Mouse (Mus musculus): ENCODE results near the gene Ylpm1. TPM values are rescaled to one million over a fixed set of nuclear protein-coding genes. Genes with fewer than 3 reads are reported as not detected.
A peak's percentile ranks its signal among the peaks of the same experiment; 100 is the strongest.

The Ylpm1 gene
- polyA plus RNA-seq, 1 experiment from 2014 or later: 12.3 TPM

- H3K4me1 ChIP-seq (ENCODE audit: insufficient read depth, low read depth, low read length): peaks cover 8% of the 10 kb centered on the region; the same call in 1 of the 2 replicates
- no peaks in the 10 kb centered on the region for H3K27me3 ChIP-seq (replicated peaks; ENCODE audit: insufficient read depth, low read length)
- DNase-seq (ENCODE audit: low spot score): peak; percentile 85
- H3K4me2 ChIP-seq (replicated peaks; ENCODE audit: low read depth, low read length): no peak overlapping the region
- peak; percentile 93 for ATAC-seq
- H3K36me3 ChIP-seq (ENCODE audit: insufficient read depth, low read length): no peaks in the 10 kb centered on the region
- TF ChIP-seq EP300 (IDR thresholded peaks at IDR 0.05) (peak; percentile 78), CTCF (IDR thresholded peaks at IDR 0.05) (no peak)
- peak overlapping the region; percentile 57; the same call in 1 of the 2 replicates for H3K27ac ChIP-seq (ENCODE audit: low read length)
- H3K4me3 ChIP-seq (ENCODE audit: low read depth, low read length): no peak overlapping the region
- WGBS: 66% methylated on average over 3 of the region's 3 CpGs
- no peaks in the 10 kb centered on the region for H3K9me3 ChIP-seq (ENCODE audit: low read length)
- H3K9ac ChIP-seq (replicated peaks; ENCODE audit: low read depth): no peak overlapping the region
These were observed 39.8 kb upstream of the Ylpm1 start for GRCm38 (mm10) chr12:84956317-84956716.

DNA sequence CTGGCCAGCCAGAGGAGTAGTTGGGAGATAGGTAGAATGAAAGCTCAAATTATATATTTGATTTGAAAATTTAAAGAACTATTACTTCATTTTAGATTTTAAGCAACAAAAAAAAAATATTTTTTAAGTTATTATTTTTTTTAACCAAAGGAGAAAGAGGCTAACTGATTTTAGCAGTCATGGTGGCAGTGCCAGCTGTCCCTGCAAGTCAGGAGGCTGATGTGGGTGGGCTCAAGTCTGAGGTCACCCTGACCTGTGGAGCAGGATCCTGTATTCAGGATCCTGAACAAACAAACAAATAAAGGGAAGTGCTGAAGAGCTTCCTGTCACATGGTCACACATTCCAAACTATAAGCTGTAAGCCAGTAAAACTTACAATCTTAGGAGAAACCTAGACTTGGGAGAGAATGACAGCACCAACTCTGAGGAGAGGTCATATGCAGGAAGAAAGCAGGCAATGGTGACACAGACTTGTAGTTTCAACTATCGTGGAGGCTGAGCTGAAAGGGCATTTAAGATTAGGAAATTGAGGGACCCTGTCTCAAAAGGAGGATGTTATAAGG, 37.2 kb upstream of the Ylpm1 start:
- Histone ChIP-seq H3K9me3 (ENCODE audit: low read length) (no peaks in the 10 kb centered on the region), H3K27me3 (replicated peaks; ENCODE audit: insufficient read depth, low read length) (no peaks in the 10 kb centered on the region), H3K4me2 (replicated peaks; ENCODE audit: low read depth, low read length) (no peak overlapping the region), H3K36me3 (ENCODE audit: insufficient read depth, low read length) (no peaks in the 10 kb centered on the region), H3K9ac (replicated peaks; ENCODE audit: low read depth) (no peak overlapping the region), H3K4me3 (ENCODE audit: low read depth, low read length) (no peak overlapping the region), H3K4me1 (ENCODE audit: insufficient read depth, low read depth, low read length) (no peaks in the 10 kb centered on the region; the same call in 1 of the 2 replicates), H3K27ac (ENCODE audit: low read length) (peak overlapping the region; percentile 32; the same call in 1 of the 2 replicates)
- ATAC-seq (no peak), DNase-seq (ENCODE audit: low spot score) (no peak)
- TF ChIP-seq EP300 (IDR thresholded peaks at IDR 0.05) (no peak), CTCF (IDR thresholded peaks at IDR 0.05) (no peak)
- 56% methylated on average over 1 of the region's 1 CpGs for WGBS

GRCm38 (mm10) chr12:84962606-84963005, 33.5 kb upstream of the Ylpm1 start:
- no peak overlapping the region for H3K4me3 ChIP-seq (ENCODE audit: low read depth, low read length)
- H3K4me2 ChIP-seq (replicated peaks; ENCODE audit: low read depth, low read length): no peak overlapping the region
- no peaks in the 10 kb centered on the region; the same call in 1 of the 2 replicates for H3K4me1 ChIP-seq (ENCODE audit: insufficient read depth, low read depth, low read length)
- no peak overlapping the region for H3K9ac ChIP-seq (replicated peaks; ENCODE audit: low read depth)
- no peaks in the 10 kb centered on the region for H3K9me3 ChIP-seq (ENCODE audit: low read length)
- no peaks in the 10 kb centered on the region for H3K27me3 ChIP-seq (replicated peaks; ENCODE audit: insufficient read depth, low read length)
- no peak overlapping the region for H3K27ac ChIP-seq (ENCODE audit: low read length)
- no peak for TF ChIP-seq CTCF (IDR thresholded peaks at IDR 0.05)
- no peak for TF ChIP-seq EP300 (IDR thresholded peaks at IDR 0.05)
- DNase-seq (ENCODE audit: low spot score): no peak
- no peak for ATAC-seq
- no peaks in the 10 kb centered on the region for H3K36me3 ChIP-seq (ENCODE audit: insufficient read depth, low read length)
- 81% methylated on average over 7 of the region's 7 CpGs for WGBS

- H3K4me1 ChIP-seq (ENCODE audit: insufficient read depth, low read depth, low read length): no peaks in the 10 kb centered on the region
- H3K4me2 ChIP-seq (replicated peaks; ENCODE audit: low read depth, low read length): peak overlapping the region; percentile 70
- H3K27me3 ChIP-seq (replicated peaks; ENCODE audit: insufficient read depth, low read length): no peaks in the 10 kb centered on the region
- peak overlapping the region; percentile 81 for H3K4me3 ChIP-seq (ENCODE audit: low read depth, low read length)
- DNase-seq (ENCODE audit: low spot score) (no peak), ATAC-seq (no peak)
- TF ChIP-seq EP300 (IDR thresholded peaks at IDR 0.05): no peak
- no peak for TF ChIP-seq CTCF (IDR thresholded peaks at IDR 0.05)
- H3K9me3 ChIP-seq (ENCODE audit: low read length): no peaks in the 10 kb centered on the region
- H3K27ac ChIP-seq (ENCODE audit: low read length): no peak overlapping the region
- H3K9ac ChIP-seq (replicated peaks; ENCODE audit: low read depth): 0 out of 2 replicates have a peak overlapping the region, but pooled peaks have one; percentile 93
- peaks cover 10% of the 10 kb centered on the region; the same call in 1 of the 2 replicates for H3K36me3 ChIP-seq (ENCODE audit: insufficient read depth, low read length)
- WGBS: 73% methylated on average over 16 of the region's 16 CpGs
These were observed 27.1 kb upstream of the Ylpm1 start for GRCm38 (mm10) chr12:84968831-84969655.

GRCm38 (mm10) chr12:84969656-84970427, 26.3 kb upstream of the Ylpm1 start:
- Histone ChIP-seq H3K4me2 (replicated peaks; ENCODE audit: low read depth, low read length) (peak overlapping the region; percentile 70), H3K4me1 (ENCODE audit: insufficient read depth, low read depth, low read length) (no peaks in the 10 kb centered on the region), H3K36me3 (ENCODE audit: insufficient read depth, low read length) (peaks cover 15% of the 10 kb centered on the region; the same call in 1 of the 2 replicates), H3K9me3 (ENCODE audit: low read length) (no peaks in the 10 kb centered on the region), H3K4me3 (ENCODE audit: low read depth, low read length) (peak overlapping the region; percentile 81), H3K9ac (replicated peaks; ENCODE audit: low read depth) (peak overlapping the region; percentile 93), H3K27me3 (replicated peaks; ENCODE audit: insufficient read depth, low read length) (no peaks in the 10 kb centered on the region), H3K27ac (ENCODE audit: low read length) (peak overlapping the region; percentile 71)
- ATAC-seq: 0 out of 2 replicates have a peak, but pooled peaks have one; percentile 8
- TF ChIP-seq CTCF (IDR thresholded peaks at IDR 0.05) (no peak), EP300 (IDR thresholded peaks at IDR 0.05) (no peak)
- 19% methylated on average over 15 of the region's 15 CpGs for WGBS
- no peak for DNase-seq (ENCODE audit: low spot score)
